Mouse (Mus musculus) spleen, adult 2 months (tissue): ENCODE measurements around the gene Pycr1.

Source experiments
- CTCF ChIP-seq: fragments of 200-500 bp; IDR thresholded peaks from 2 replicates; pipeline ENCODE4 v1.5.1; 2011; ENCODE audit warnings: mild to moderate bottlenecking, inconsistent platforms; ENCODE audit not compliant: insufficient read depth, insufficient read length, insufficient replicate concordance; ENCODE audit errors: extremely low read depth
- POLR2A ChIP-seq: fragments of 200-500 bp; IDR thresholded peaks from 2 replicates; pipeline ENCODE4 v1.6.1; 2011; ENCODE audit warnings: low read depth, low read length, inconsistent platforms

- TF ChIP-seq CTCF = no peak
- TF ChIP-seq POLR2A = peak; percentile 34
Observed at GRCm38 (mm10) chr11:120629341-120629730, 14.2 kb downstream of the Pycr1 start.
